ENCODE assay signal across 8 mouse cellular contexts in genomic region chr5:140388588-140389576, GRCm38 (mm10). TPM values are rescaled to one million over a fixed set of nuclear protein-coding genes. Genes with fewer than 3 reads are reported as not detected.
DNase-seq lines count a peak whose midpoint lies in the region; ATAC-seq lines count a peak whose summit lies in the region.

TSS of gene Snx8 (minus strand) at chr5:140389262.

- H3K4me2 ChIP-seq in heart, embryonic 14.5 days (ENCODE audit: low read length), result peak within 1 kb of the TSS; percentile 99
- peak within 1 kb of the TSS; percentile 98 for H3K4me2 ChIP-seq in liver, embryonic 13.5 days
- peak within 1 kb of the TSS; percentile 98 for H3K4me2 ChIP-seq in stomach, embryonic 16.5 days (ENCODE audit: low read depth, low read length)

- WGBS in heart, embryonic 14.5 days, result under 1% methylated on average over 62 of the region's 63 CpGs
- WGBS in liver, embryonic 13.5 days (ENCODE audit: insufficient replicate concordance), result under 1% methylated on average over 61 of the region's 63 CpGs
- under 1% methylated on average over 62 of the region's 63 CpGs for WGBS in stomach, embryonic 16.5 days

- peak within 1 kb of the TSS; percentile 62 to 76 for H3K4me3 ChIP-seq in heart, embryonic 14.5 days (ENCODE audit: control insufficient read depth in 1 of 2, insufficient read depth in 1 of 2, low read depth in 1 of 2, low read length in 2 of 2)
- peak within 1 kb of the TSS; percentile 74 for H3K4me3 ChIP-seq in liver, embryonic 13.5 days (replicated peaks)
- H3K4me3 ChIP-seq in stomach, embryonic 16.5 days (replicated peaks; ENCODE audit: low read length), result peak within 1 kb of the TSS; percentile 70

- no peaks in the 10 kb centered on the region for H3K36me3 ChIP-seq in heart, embryonic 14.5 days (ENCODE audit: control insufficient read depth, insufficient read depth, low read length)
- H3K36me3 ChIP-seq in liver, embryonic 13.5 days, result no peaks in the 10 kb centered on the region
- H3K36me3 ChIP-seq in stomach, embryonic 16.5 days (ENCODE audit: control insufficient read depth, insufficient read depth, low read length), result no peaks in the 10 kb centered on the region

- H3K27me3 ChIP-seq in heart, embryonic 14.5 days (ENCODE audit: control insufficient read depth, insufficient read depth, low read length), result no peaks in the 10 kb centered on the region
- no peaks in the 10 kb centered on the region for H3K27me3 ChIP-seq in liver, embryonic 13.5 days
- H3K27me3 ChIP-seq in stomach, embryonic 16.5 days (ENCODE audit: control insufficient read depth, insufficient read depth, low read length), result no peaks in the 10 kb centered on the region

- DNase-seq in c-Kit-negative CD71-positive TER-119-positive erythroid progenitor cells, embryonic 14.5 days (ENCODE audit: low read depth, low spot score), result peak; percentile 94
- peak; percentile 85 for DNase-seq in fibroblast of lung, adult 2 months (ENCODE audit: low read depth)
- DNase-seq in kidney, postnatal 14 days, result peak; percentile 100
- DNase-seq in liver, embryonic 13.5 days, result peak; percentile 97
- DNase-seq in neural tube, embryonic 10.5 days (ENCODE audit: extremely low spot score, low spot score), result peak; percentile 99

- ATAC-seq in CD4-positive, CD25-positive, alpha-beta regulatory T cell, adult 4 months, result peak; percentile 89
- ATAC-seq in heart, embryonic 14.5 days (ENCODE audit: insufficient number of reproducible peaks, insufficient read depth, low FRiP score, low read depth), result peak; percentile 90
- peak; percentile 87 for ATAC-seq in liver, embryonic 13.5 days (ENCODE audit: low read depth)
- peak; percentile 95 for ATAC-seq in stomach, embryonic 16.5 days (ENCODE audit: insufficient read depth, low FRiP score)

- H3K9ac ChIP-seq in heart, embryonic 14.5 days (ENCODE audit: low read length), result peak within 1 kb of the TSS; percentile 82
- H3K9ac ChIP-seq in liver, embryonic 13.5 days, result peak within 1 kb of the TSS; percentile 80
- H3K9ac ChIP-seq in stomach, embryonic 16.5 days (ENCODE audit: low read length), result peak within 1 kb of the TSS; percentile 81

- peaks cover 3 to 19% of the 10 kb centered on the region in 2 experiments; a peak in 3 of 4 replicates for H3K4me1 ChIP-seq in heart, embryonic 14.5 days (ENCODE audit: control insufficient read depth in 2 of 2, insufficient read depth in 2 of 2, low read length in 2 of 2)
- peaks cover 41% of the 10 kb centered on the region for H3K4me1 ChIP-seq in liver, embryonic 13.5 days (replicated peaks)
- peaks cover 12% of the 10 kb centered on the region for H3K4me1 ChIP-seq in stomach, embryonic 16.5 days (ENCODE audit: control insufficient read depth, insufficient read depth, low read length)

- H3K9me3 ChIP-seq in heart, embryonic 14.5 days (ENCODE audit: control insufficient read depth, low read length), result no peaks in the 10 kb centered on the region
- H3K9me3 ChIP-seq in liver, embryonic 13.5 days (replicated peaks), result no peaks in the 10 kb centered on the region
- no peaks in the 10 kb centered on the region for H3K9me3 ChIP-seq in stomach, embryonic 16.5 days (replicated peaks; ENCODE audit: control insufficient read depth, low read length)

- peak within 1 kb of the TSS in 1 of 2 experiments; percentile 47; a peak in 1 of 4 replicates for H3K27ac ChIP-seq in heart, embryonic 14.5 days (replicated peaks in 1 of 2; ENCODE audit: control insufficient read depth in 1 of 2, insufficient read depth in 1 of 2, low read depth in 2 of 2, low read length in 2 of 2)
- H3K27ac ChIP-seq in liver, embryonic 13.5 days, result peak within 1 kb of the TSS; percentile 64
- H3K27ac ChIP-seq in stomach, embryonic 16.5 days (ENCODE audit: low read length), result no peak within 1 kb of the TSS

RNA-seq across cellular contexts. Expression of gene Snx8, which starts in this region (rescaled TPM):
- polyA plus RNA-seq in CD4-positive, CD25-positive, alpha-beta regulatory T cell, adult 4 months (2017; shearing (Covaris generic)), result 1 to 10 TPM in 1 of 2 experiments, under 1 TPM in 1; 0.30 to 6.1 TPM
- 8.9 and 9.9 TPM in 2 replicates for polyA plus RNA-seq in heart, embryonic 14.5 days (2014; fragmentation: Nextera tagmentation; extraction: Ambion mirVana)
- polyA plus RNA-seq in liver, embryonic 13.5 days (2015; fragmentation: Nextera tagmentation; extraction: Ambion mirVana), result 10.5 and 10.9 TPM in 2 replicates
- polyA plus RNA-seq in stomach, embryonic 16.5 days (2015; fragmentation: Nextera tagmentation; extraction: Ambion mirVana), result 17.9 and 19.3 TPM in 2 replicates
